Mouse (Mus musculus) thymus, postnatal 14 days (tissue): Measurements from ENCODE around the gene Rps6ka2.
"Not testable (repeated sequence)": the region's sequence is repeated elsewhere in the genome, so short reads cannot be mapped to it uniquely, and the experiment has no call there.

Source experiments
- DNase-seq: peaks from one replicate; pipeline ENCODE4 v3.0.0; 2021

Rps6ka2 gene

DNA sequence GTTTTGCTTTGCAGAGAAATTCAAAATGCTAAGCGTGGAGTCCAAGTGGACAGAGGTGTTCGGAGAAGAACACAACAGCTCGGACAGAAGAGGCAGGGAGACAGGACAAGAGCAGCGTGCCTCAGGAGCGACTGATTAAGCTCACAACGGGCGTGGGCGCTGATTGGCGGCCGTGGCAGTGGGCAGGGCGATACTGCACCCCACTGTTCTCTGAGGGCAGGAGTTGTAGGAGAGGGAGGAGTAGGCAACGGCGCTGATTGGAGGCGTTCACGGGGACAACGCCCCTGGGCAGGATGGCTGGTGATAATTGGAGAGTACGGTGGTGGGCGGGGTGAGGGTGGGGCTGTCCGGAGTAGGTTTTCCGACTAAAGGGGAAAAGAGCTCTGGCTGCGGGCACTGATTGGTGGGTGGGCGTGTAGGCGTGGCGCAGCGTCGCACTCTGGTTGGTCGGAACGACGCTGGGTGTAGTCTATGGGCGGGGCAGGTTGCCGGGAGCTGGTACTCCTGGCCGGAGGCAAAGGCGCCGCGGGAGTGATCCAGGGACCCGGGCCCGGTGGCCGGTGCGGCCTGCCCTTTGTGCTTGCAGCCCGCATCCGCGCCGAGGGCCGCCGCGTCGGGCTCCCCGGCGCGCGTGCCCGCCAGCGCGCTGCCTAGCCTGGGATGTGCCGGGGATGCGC is at the start of gene Rps6ka2:
Rps6ka2 (plus strand) TSS at position 489 of the 677 bp plus-strand sequence.
- DNase-seq: peak; percentile 96

DNA sequence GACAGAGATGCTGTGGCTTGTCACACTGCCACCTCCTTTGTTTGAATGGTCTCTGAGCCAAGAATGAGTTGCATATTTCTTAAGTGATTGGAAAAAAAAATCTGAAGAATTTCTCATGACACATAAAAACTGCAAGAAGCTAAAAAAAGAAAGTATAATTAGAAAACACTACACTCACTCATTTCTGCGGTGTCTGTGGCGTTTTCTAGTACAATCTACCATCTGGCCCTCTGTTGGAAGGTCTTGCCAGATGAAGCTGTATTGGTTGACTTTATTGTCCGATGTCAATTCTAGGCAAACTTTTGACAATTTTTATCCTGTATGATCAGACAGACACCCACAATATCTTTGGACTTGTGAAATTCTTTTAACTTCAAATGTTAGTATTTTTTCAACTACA is 49.1 kb upstream of the Rps6ka2 start:
- DNase-seq: not testable (repeated sequence)

DNA sequence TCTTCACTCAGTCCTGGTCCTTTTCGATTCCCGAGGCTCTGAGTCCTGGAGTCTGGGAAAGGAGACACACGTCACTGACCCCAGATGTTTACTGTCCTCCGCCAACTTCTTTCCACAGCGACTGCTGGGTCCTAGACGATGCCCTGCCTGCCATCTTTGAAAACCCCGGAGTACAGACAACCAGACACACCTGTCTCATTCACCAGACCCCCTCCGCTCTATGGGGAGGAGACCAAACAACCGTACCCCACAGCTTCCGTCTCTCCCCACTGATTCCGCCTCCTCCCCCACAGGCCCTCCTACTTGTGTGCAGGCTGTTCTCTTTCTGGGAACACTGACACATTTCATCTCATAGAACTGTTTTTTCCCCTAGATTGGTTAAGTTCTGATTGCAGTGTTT is 47.4 kb upstream of the Rps6ka2 start:
- DNase-seq: not testable (repeated sequence)

DNA sequence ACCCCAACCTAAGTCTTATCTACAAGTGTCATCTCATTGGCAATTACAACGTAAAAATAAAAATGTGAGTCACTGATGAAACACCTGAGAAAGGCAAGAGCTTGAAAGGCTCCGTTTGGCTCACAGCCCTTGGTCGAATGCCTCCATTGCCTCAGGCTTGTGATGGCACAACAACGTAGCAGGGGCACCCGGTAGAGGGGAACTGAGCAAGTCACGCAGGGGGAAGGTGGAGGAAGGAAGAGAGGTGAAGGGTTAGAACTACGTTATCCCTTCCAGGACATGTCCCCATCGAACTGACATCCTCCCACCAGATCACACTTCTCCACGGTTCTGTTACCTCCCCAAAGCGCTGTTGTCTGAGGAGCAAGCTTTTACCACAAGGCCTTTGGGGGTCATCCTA is 43.4 kb upstream of the Rps6ka2 start:
- not testable (repeated sequence) for DNase-seq

DNA sequence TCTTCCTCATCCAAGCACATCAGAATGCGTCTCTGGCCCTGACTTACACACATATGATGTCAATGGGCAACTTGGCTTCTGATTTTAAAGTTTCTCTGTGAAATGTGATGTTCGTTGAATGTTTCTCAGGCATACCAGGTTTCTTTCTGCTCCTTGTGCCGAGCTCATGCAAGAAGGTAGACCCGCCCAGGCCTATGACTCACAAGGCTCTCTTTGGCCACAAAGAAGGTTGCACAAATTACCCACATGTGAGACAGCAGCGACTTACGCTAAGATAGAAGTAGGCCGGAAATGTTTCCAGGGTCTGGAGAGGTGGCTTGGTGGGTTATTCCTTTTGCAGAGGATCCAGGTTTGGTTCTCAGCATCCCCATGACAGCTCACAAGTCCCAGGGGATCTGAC is 35.9 kb upstream of the Rps6ka2 start:
- DNase-seq: not testable (repeated sequence)

DNA sequence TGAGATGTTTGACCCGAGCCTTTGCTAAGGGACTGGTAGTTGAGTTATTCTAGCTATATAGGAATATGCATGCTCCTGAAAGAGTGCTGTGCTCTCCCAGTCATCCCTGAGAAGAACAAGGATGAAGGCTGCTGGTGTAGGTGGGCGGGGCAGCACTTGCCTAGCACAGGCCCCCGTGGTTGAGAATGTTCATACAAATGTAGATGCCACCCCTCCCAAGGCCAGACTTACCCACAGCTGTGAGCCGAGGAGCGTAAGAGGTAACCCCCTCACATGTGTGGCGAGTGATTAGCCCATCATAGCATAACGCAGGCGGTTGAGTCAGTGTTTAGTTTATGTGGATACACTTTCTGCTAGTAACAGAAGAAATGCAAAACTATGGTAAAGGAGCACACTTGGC is 34.6 kb upstream of the Rps6ka2 start:
- not testable (repeated sequence) for DNase-seq

DNA sequence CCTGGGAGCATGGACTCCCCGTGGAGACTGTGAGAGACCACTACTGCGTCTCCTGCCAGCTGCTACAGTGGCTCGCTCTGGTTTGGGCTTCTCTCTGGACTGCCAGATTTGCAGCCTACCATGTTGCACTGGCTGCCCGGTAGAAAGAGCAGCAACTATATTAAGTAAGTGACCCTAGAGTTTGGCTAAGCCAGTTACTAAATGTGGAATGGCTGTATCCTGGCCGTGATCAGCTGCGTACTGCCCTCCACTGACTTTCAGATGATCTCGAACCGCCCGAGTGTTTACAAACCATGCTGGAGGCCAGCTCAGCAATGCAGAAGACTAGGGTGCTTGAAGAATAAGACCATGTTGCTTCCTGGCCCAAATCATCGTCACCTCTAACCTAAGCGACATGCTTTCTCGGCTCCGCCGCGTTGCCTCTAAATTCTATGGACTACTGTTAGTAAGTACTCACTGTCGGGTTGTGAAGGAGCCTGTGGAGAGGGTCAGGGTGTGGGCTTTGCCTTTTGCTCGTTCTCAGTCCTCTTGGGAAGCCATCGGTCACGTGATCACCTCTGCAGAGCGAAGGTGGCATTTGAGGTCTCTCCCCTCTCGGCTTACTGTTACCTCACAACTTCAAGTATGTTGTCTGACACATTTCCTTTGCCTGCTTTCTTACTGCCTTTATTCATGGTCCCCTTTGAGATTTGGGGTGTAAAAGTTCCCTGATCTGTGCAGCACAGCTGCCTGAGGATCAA is 31.6 kb upstream of the Rps6ka2 start:
- no peak for DNase-seq

DNA sequence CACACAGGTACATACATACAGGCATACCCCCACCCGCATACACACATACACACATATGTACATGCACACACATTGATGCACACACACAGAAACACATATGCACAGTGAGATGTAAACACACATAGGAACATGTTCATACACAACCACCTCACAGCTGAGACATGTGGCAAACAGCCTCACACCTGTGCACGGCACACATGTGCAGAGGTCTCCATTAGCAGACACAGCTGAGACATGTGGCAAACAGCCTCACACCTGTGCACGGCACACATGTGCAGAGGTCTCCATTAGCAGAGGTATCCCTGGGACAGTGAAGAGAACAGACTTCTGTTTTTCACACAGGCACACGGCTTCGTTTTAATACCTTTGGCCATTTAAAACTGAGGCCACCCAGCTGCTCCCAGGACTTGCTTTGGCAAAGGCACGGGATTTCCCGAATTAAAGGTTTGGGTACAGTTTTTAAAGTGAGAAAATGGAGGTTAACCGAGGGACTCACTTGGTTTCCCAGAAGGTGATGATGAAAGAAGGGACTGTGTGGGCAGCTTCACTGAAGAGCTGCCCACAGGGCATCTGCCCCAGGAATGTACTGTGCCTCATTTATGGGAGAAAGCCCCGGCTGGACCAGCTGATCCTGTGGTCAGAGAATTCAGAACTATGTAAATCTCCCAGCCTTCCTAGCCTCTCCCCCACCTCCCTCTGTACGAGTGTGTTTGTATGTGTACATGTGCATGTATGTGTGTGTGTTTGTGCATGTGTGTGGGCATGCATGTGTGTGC is 29.3 kb upstream of the Rps6ka2 start:
- no peak for DNase-seq

DNA sequence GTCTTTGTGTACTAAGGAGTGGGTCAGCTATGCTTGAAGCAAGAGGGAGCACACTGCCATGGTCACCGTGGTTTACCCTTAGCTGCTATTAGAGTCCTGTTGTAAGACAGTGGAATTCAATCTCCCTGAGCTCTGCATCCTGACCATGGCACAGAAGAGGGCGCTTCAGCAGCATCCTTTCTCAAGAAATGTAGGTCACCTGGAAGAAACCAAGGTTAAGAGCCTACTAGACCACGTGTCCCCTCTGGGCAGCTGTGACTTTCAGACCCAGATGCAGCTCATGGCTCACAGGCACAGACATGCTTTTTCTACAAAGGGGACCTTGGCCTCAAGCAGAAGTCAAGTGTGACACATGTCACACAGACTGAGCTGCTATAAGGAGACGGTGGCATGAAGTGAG is 27.5 kb upstream of the Rps6ka2 start:
- DNase-seq: peak; percentile 55

DNA sequence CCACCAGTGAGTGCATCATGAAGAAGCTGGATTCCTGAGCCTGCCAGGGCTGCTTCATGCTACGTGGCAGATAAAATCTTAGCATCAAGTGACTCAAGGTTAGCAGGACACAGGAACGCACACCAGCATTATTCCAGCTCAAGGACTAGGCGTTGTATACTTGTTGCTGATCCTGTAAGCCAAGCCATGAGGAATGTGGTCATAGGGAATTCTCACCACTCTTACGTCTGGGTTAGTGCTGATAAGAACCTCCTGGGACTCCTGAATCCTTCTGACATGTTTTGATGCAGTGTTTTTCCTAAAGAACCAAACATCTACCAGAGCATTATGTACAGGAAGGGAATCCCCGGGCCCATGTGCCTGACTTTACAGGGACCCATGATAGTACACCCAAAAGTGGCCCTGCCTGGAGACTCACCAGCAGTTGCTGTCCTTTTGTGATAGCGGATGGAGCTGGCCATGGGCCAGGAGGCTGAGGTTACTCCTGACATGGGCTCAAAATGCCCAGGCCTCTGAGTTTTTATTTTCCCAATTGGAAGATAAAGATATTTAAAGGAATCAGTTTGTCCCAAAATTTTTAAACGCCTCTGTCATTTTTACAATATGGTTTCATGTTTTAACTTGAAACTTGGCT is 25.9 kb upstream of the Rps6ka2 start:
- no peak for DNase-seq

DNA sequence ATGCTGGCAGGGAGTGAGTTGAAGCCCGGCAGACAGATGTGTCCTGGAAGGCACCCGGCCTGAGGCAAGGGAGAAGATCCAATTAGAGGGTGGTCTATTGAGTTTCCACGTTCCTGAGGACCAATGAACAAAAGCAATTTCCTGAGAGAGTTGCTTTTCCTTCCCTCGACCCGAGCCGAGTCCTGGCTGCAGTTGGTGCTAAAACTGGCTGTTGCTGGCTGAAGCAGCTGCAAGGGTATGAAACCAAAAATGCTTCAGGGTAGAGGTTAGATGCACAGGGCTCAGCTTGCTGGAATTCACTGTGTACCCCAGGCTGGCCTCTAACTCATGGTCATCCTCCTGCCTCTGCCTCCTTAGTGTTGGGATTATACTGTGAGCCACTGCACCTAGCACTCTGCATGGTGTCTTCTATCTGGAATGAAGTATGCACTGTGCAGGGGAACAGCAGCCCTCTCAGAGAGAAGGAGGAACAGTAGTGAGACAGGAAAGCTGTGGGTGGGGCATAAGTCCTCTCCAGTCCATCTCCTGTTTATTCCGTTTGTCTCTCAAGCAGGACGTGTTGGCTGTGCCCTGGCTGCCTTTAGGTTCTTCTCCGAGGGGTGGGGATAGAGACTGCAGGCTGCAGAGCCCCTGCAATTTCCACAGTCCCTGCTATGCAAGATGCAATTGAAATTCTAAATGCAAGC is 24.4 kb upstream of the Rps6ka2 start:
- DNase-seq: no peak

DNA sequence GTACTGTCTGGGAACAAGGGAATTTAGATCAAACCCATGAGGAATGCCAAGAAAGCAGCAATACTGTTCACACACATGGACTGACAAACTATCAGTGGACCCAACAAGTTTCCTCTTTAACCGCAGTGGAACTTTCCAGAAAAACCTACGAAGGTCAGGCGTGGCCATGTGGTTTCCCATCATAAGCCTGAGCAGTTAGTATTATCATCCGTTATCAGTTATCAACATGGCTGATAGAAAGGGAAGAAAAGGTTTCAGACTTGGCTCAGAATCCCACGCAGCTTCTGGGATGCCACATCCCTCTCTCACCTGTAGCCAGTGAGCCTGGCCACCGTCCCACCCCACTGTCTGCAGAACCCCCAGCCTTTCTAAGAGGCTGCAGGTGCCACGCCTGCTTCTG is 23.4 kb upstream of the Rps6ka2 start:
- no peak for DNase-seq

DNA sequence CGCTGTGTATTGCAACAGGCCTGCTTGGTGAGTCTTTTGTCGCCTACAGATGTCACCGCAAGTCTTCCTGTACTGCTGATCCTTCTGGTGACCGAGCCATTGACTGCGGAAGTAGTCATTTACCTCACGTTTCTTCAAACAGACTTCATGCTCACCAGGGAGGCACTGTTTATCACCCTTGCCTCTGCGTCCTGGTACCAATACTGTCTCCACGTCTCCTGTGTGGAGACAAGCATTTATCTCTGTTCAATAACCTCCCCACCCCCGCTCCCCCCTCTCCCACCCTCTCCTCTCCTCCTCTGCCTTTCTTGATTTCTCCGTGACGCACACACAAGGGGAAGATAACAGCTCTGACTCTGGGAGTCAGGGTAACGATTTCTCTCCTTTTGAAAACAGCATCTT is 22.0 kb upstream of the Rps6ka2 start:
- peak; percentile 34 for DNase-seq

DNA sequence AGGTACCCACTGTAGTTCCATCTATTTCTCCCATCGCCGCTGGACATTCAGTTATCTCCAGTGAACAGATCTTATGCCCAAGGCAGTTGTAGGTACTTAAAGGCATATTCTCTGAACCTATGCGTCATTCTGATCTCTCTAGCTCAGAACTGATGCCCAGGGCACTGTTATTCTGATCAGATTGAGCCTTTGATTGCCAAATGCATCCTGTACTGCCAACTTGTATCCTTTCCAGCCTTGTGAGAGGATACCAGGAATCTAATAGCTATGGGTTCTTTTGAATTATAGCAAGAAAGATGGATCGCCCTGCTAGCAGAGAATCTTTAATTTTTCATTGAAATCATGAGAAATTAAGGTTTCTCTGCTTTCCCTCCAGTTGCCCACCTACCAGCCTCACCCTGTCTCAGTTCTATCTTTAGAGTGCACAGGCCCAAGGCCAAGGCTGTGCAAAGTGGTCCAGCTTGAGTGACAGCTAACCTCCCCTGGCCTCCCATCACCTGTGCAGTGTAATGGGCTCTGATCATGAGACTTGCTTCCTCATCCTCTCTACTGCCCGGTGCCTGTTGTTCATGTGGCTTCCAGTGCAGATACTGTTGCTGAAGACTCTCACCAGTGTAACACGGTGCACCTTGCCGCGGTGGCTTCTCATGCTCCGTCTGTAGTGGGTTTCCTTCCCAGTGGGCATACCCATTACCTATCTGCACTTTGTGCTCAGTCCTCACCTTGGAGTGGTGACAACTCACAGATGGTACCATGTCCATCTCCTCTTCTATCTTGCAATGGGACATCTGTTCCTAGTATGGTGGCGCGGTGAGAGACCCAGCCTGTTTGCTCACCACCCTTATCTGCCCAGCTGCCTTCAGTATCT is 20.4 kb upstream of the Rps6ka2 start:
- DNase-seq: no peak

DNA sequence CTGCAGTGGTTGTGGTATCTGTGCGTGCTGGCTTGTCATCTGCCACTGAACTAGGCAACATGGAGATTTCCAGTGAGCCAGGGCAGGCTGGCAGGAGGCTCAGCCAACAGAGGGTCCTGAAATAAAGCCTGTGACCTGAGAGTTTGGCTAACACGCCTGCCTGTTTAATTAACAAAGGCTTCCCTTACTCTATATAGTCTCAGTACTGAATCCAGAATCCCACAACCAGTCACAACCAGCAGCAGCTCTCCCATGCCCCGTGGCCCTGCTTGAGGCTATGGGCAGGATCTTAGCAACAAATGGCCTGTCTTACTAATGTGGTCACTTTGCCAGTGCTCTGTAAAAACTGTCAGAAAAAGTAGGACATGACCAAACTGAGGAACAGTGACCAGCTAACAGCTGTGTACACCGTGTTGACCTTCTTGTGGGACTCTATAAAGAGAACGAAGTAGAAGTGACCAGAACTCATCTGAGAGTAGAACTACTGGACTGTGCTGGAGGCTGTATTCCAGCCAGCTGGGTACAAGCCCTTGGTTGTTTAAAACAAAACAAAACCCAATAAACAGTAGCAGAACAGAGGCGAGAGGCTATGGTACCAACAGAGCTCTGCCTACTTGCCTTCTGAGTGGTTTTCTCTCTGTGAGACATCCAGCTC is 18.3 kb upstream of the Rps6ka2 start:
- DNase-seq: no peak

DNA sequence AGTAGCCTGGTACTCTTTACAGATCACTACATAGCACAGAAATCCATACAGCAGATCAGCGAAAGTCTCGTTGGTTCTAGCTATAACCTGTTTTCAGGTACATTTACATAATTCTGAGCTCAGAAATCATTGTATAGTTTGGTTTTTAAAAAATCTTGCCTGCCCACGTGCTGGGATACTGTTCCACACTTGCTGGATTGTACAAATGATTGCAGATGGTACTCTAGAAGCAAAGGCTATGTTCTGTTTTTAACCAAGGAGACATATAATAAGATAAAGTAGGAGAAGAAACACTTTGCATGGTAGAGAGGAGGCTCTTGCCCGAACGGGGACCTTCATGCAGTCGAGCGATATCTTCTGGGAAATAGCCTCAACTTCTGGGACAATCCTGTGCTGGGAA is 17.3 kb upstream of the Rps6ka2 start:
- no peak for DNase-seq

DNA sequence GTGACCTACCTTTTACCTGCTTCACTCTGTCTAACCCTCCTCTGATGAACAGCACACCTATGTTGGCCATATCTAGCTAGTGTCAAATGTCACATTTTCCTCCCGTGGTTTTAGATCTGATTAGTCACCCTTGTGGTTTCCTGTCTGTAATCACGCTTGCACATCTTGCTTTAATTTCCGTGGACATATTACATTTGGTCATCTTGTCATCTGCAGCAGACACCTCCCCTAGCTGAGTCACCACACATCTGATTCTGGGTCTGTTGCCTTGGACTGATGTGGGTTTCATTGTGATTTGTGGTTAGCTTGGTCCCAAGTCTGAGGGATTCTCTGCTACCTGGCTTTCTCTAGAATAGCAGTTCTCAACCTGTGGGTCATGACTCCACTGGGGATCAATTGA is 6.0 kb upstream of the Rps6ka2 start:
- no peak for DNase-seq

DNA sequence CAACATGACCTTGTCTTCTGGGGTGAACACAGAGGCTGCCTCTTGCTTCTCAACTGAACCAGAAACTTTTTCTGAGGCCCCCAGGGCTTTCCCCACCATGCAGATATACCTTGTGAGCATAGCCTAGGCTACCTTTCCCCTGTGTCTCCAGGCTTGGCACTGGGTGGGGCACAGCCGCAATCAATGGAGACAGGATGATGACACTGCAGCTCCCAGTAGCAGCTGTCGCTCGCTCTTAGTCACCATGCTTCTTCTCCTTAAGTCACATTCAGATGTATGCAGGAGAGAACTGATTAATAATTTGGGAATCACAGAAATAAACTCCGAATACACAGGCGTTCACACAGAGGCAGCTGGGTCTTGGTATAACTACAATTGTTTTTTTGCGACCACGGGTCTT is 4.4 kb upstream of the Rps6ka2 start:
- DNase-seq: no peak

DNA sequence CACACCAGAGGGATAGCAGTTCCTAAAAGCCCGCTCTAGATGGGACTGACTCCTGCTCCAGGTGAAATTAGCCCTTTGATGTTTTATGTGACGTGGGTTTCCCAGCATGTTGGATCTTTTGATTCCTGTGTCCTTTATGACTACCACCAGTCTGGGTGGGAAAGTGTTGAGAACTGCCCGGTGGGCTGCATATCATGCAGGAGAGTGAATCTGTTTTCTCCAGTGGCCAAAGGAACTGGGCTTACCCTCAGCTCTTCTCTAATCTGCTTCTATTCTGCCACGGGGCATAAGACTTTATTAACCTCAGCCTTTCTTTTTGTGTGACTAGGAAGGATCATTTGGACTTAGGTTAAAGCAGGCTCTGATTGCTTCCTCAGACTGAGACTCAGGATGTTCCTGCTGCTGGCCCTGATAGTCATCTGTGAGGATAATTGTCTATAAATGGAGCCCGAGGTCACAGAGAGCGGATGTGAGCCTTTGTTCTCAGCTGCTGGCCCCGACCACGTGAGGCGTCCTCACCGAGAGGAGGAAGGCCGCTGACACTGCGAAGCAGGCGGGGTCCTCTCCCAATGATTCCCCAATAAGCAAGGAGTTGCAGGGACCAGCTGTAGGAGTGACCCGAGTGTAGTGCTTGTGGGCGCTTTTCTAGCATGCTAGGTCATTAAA is 821 bp upstream of the Rps6ka2 start:
- DNase-seq: peak; percentile 57
